Mouse (Mus musculus) heart, postnatal 0 days (tissue): ENCODE measurements around the gene Slc2a9. TPM values are rescaled to one million over a fixed set of nuclear protein-coding genes. Genes with fewer than 3 reads are reported as not detected.

ENCODE experiments used
- ATAC-seq: fragments of 200-750 bp; cut with Nextera tagmentation; 2 replicates; pipeline ENCODE4 v1.8.0; 2017; ENCODE audit warnings: low read depth, moderate number of reproducible peaks, moderate library complexity; ENCODE audit not compliant: insufficient read depth
- DNase-seq: peaks from one replicate; pipeline ENCODE4 v3.0.0-alpha.2; 2016; ENCODE audit warnings: low spot score
- H3K27ac ChIP-seq: fragments of 300-500 bp; sonication (generic); 2 replicates; pipeline ENCODE4 v1.5.1; 2014; ENCODE audit warnings: low read depth, mild to moderate bottlenecking
- H3K27me3 ChIP-seq: fragments of 300-500 bp; sonication (generic); 2 replicates; pipeline ENCODE4 v1.6.1; 2014; ENCODE audit warnings: low read length, mixed read lengths; ENCODE audit not compliant: control insufficient read depth, insufficient read depth
- H3K36me3 ChIP-seq: fragments of 300-500 bp; sonication (generic); replicated peaks from 2 replicates; pipeline ENCODE4 v1.6.1; 2014; ENCODE audit warnings: low read length, mixed read lengths; ENCODE audit not compliant: control insufficient read depth, insufficient read depth
- H3K4me1 ChIP-seq: fragments of 300-500 bp; sonication (generic); 2 replicates; pipeline ENCODE4 v1.6.1; 2014; ENCODE audit warnings: antibody characterized with exemption; ENCODE audit not compliant: control insufficient read depth, insufficient read depth
- H3K4me2 ChIP-seq: fragments of 300-500 bp; sonication (generic); 2 replicates; pipeline ENCODE4 v1.6.1; 2014; ENCODE audit warnings: low read depth, mild to moderate bottlenecking, low read length, moderate library complexity
- H3K4me3 ChIP-seq: fragments of 300-500 bp; sonication (generic); 2 replicates; pipeline ENCODE4 v1.5.1; 2014; ENCODE audit warnings: low read depth, low read length
- H3K9ac ChIP-seq: fragments of 300-500 bp; sonication (generic); replicated peaks from 2 replicates; pipeline ENCODE4 v1.6.1; 2014; ENCODE audit warnings: low read depth, low read length, mixed read lengths
- H3K9me3 ChIP-seq: fragments of 300-500 bp; sonication (generic); replicated peaks from 2 replicates; pipeline ENCODE4 v1.6.1; 2016; ENCODE audit warnings: low read length; ENCODE audit not compliant: control insufficient read depth
- CTCF ChIP-seq: IDR thresholded peaks from 2 replicates; pipeline ENCODE4 v1.5.1; 2016; ENCODE audit warnings: antibody characterized with exemption, control low read depth, low read depth
- EP300 ChIP-seq: IDR thresholded peaks from 2 replicates; pipeline ENCODE4 v1.6.1; 2016; ENCODE audit warnings: antibody characterized with exemption, low read depth
- WGBS: fragments of 180-500 bp; shearing (Covaris S2); extraction: QIAGEN DNeasy Blood & Tissue Kit; methylation state at CpG from one replicate; pipeline ENCODE4 v1.1.7; 2014; 5-methylcytosine and 5-hydroxymethylcytosine counted together
- polyA plus RNA-seq: library from polyadenylated mRNA; unstranded; fragments of >200 nt; fragmentation: Nextera tagmentation; extraction: Ambion mirVana; gene quantifications from 2 replicates; pipeline ENCODE4 v1.2.1, GENCODE M21; 2015
- total RNA-seq: library from RNA; depleted of rRNA; stranded (reverse); fragments of >200 nt; gene quantifications from 2 replicates; pipeline ENCODE4 v1.2.3, GENCODE M21; 2014; ENCODE audit warnings: low replicate concordance

The Slc2a9 gene
- total and polyA plus RNA-seq, 2 experiments from 2014 or later: 0.23 to 0.61 TPM

- DNase-seq: no peak
- Histone ChIP-seq H3K27ac (no peak overlapping the region), H3K4me1 (no peaks in the 10 kb centered on the region), H3K36me3 (no peaks in the 10 kb centered on the region), H3K4me2 (no peak overlapping the region), H3K4me3 (no peak overlapping the region), H3K9ac (no peak overlapping the region), H3K9me3 (no peaks in the 10 kb centered on the region), H3K27me3 (no peaks in the 10 kb centered on the region)
- WGBS: 74% methylated on average over 3 of the region's 3 CpGs
- TF ChIP-seq CTCF: no peak
- TF ChIP-seq EP300: no peak
- no peak for ATAC-seq
Observed at GRCm38 (mm10) chr5:38402288-38402687, 100.7 kb downstream of the Slc2a9 start.

GRCm38 (mm10) chr5:38388857-38389256 lies 114.1 kb downstream of the Slc2a9 start:
- 43% methylated on average over 2 of the region's 2 CpGs for WGBS
- no peak overlapping the region for H3K4me2 ChIP-seq
- no peak for ATAC-seq
- no peak overlapping the region for H3K27ac ChIP-seq
- DNase-seq: no peak
- no peaks in the 10 kb centered on the region for H3K9me3 ChIP-seq
- no peak overlapping the region for H3K9ac ChIP-seq
- no peak for TF ChIP-seq EP300
- no peak for TF ChIP-seq CTCF
- H3K4me1 ChIP-seq: no peaks in the 10 kb centered on the region
- H3K4me3 ChIP-seq: no peak overlapping the region
- no peaks in the 10 kb centered on the region for H3K36me3 ChIP-seq
- no peaks in the 10 kb centered on the region for H3K27me3 ChIP-seq

- H3K27ac ChIP-seq: no peak overlapping the region
- H3K4me1 ChIP-seq: no peaks in the 10 kb centered on the region
- no peak for ATAC-seq
- no peak for TF ChIP-seq EP300
- no peak overlapping the region for H3K4me3 ChIP-seq
- H3K36me3 ChIP-seq: no peaks in the 10 kb centered on the region
- H3K9me3 ChIP-seq: no peaks in the 10 kb centered on the region
- no peaks in the 10 kb centered on the region for H3K27me3 ChIP-seq
- no peak overlapping the region for H3K4me2 ChIP-seq
- H3K9ac ChIP-seq: no peak overlapping the region
- DNase-seq: no peak
- 61% methylated on average over 10 of the region's 10 CpGs for WGBS
Observed at GRCm38 (mm10) chr5:38388420-38388823, 114.5 kb downstream of the Slc2a9 start.

- H3K4me2 ChIP-seq: no peak overlapping the region
- no peaks in the 10 kb centered on the region for H3K9me3 ChIP-seq
- no peaks in the 10 kb centered on the region for H3K27me3 ChIP-seq
- TF ChIP-seq CTCF: no peak
- no peak for TF ChIP-seq EP300
- ATAC-seq: no peak
- H3K27ac ChIP-seq: no peak overlapping the region
- H3K4me3 ChIP-seq: no peak overlapping the region
- H3K36me3 ChIP-seq: no peaks in the 10 kb centered on the region
- no peak for DNase-seq
- no peak overlapping the region for H3K9ac ChIP-seq
- H3K4me1 ChIP-seq: no peaks in the 10 kb centered on the region
- 79% methylated on average over 5 of the region's 5 CpGs for WGBS
Observed at GRCm38 (mm10) chr5:38379970-38380369, 123.0 kb downstream of the Slc2a9 start.

- ATAC-seq (no peak), DNase-seq (no peak)
- 19% methylated on average over 5 of the region's 5 CpGs for WGBS
- H3K27ac ChIP-seq: no peak overlapping the region
- no peak overlapping the region for H3K4me2 ChIP-seq
- no peak overlapping the region for H3K9ac ChIP-seq
- no peaks in the 10 kb centered on the region for H3K4me1 ChIP-seq
- H3K9me3 ChIP-seq: no peaks in the 10 kb centered on the region
- H3K36me3 ChIP-seq: no peaks in the 10 kb centered on the region
- TF ChIP-seq EP300 (no peak), CTCF (no peak)
- H3K27me3 ChIP-seq: no peaks in the 10 kb centered on the region
- H3K4me3 ChIP-seq: no peak overlapping the region
Observed at GRCm38 (mm10) chr5:38372369-38372768, 130.6 kb downstream of the Slc2a9 start.

- no peak overlapping the region for H3K27ac ChIP-seq
- peaks cover 10% of the 10 kb centered on the region for H3K4me1 ChIP-seq
- H3K9ac ChIP-seq: no peak overlapping the region
- no peak overlapping the region for H3K4me2 ChIP-seq
- no peaks in the 10 kb centered on the region for H3K36me3 ChIP-seq
- no peak overlapping the region for H3K4me3 ChIP-seq
- no peaks in the 10 kb centered on the region for H3K27me3 ChIP-seq
- no peak for DNase-seq
- ATAC-seq: no peak
- H3K9me3 ChIP-seq: no peaks in the 10 kb centered on the region
- WGBS: 74% methylated on average over 1 of the region's 1 CpGs
- no peak for TF ChIP-seq CTCF
- no peak for TF ChIP-seq EP300
Observed at GRCm38 (mm10) chr5:38371308-38371707, 131.6 kb downstream of the Slc2a9 start.
